Mouse (Mus musculus) heart, adult 10 weeks (tissue): Measurements from ENCODE around the gene Vmn1r208. TPM values are rescaled to one million over a fixed set of nuclear protein-coding genes. Genes with fewer than 3 reads are reported as not detected.

Source experiments
- polyA plus RNA-seq: library from polyadenylated mRNA; stranded (reverse); fragments of 350-450 nt; fragmentation: Illumina TruSeq; extraction: RNeasy Lipid Tissue Mini Kit (QIAGEN cat#74804); gene quantifications from one replicate; pipeline ENCODE4 v1.2.3, GENCODE M21; 2014; ENCODE audit warnings: low read depth, low replicate concordance

Vmn1r208 gene
- polyA plus RNA-seq: not detected

GRCm38 (mm10) chr13:22777300-22777699, at the start of gene Vmn1r208:
TSS of gene Vmn1r208 (minus strand) at chr13:22777400.

GRCm38 (mm10) chr13:22809582-22809981, 32.4 kb upstream of the Vmn1r208 start, which contains the start of gene Vmn1r209:
TSS of gene Vmn1r209 (minus strand) at chr13:22809682.

GRCm38 (mm10) chr13:22729529-22729928, 47.7 kb downstream of the Vmn1r208 start, which contains the start of gene Vmn1r207-ps:
TSS of gene Vmn1r207-ps (minus strand) at chr13:22729629.

Other genes with a start within 250 kb of the Vmn1r208 start
- gene Vmn1r204, start 224.2 kb downstream of the Vmn1r208 start, polyA plus RNA-seq: not detected
- gene Vmn1r205, start 184.4 kb downstream of the Vmn1r208 start, polyA plus RNA-seq: not detected
- gene Vmn1r206, start 153.1 kb downstream of the Vmn1r208 start, polyA plus RNA-seq: not detected
- gene Vmn1r207-ps, start 47.8 kb downstream of the Vmn1r208 start, polyA plus RNA-seq: not detected
- gene Vmn1r209, start 32.3 kb upstream of the Vmn1r208 start, polyA plus RNA-seq: not detected
- gene Vmn1r210, start 53.9 kb upstream of the Vmn1r208 start, polyA plus RNA-seq: not detected
- not detected for gene Vmn1r211, start 80.2 kb upstream of the Vmn1r208 start, polyA plus RNA-seq
- gene Vmn1r212, start 106.8 kb upstream of the Vmn1r208 start, polyA plus RNA-seq: not detected
- not detected for gene Vmn1r213, start 230.3 kb upstream of the Vmn1r208 start, polyA plus RNA-seq